Mouse (Mus musculus) frontal cortex, postnatal 10 days (tissue): ENCODE data around the gene Vsir.
A peak's percentile ranks its signal among the peaks of the same experiment; 100 is the strongest.

Experiments
- DNase-seq, 2 experiments: peaks; one replicate each; pipeline ENCODE4 v3.0.0; 2022; ENCODE audit warnings: low spot score in 2 of 2, mixed read lengths in 1 of 2

Gene Vsir

GRCm38 (mm10) chr10:60346701-60347405 lies at the start of gene Vsir:
TSS of gene Vsir (plus strand) at chr10:60346851.
- peak; percentile 59 to 71 for DNase-seq

GRCm38 (mm10) chr10:60299636-60300035 lies 47.0 kb upstream of the Vsir start:
- peak in 1 of 2 experiments; percentile 4 for DNase-seq

GRCm38 (mm10) chr10:60303419-60303818 lies 43.2 kb upstream of the Vsir start:
- DNase-seq, result no peak

- peak in 1 of 2 experiments; percentile 78 for DNase-seq
Measured at GRCm38 (mm10) chr10:60304854-60305628, 41.6 kb upstream of the Vsir start.

- no peak for DNase-seq
Measured at GRCm38 (mm10) chr10:60310629-60311028, 36.0 kb upstream of the Vsir start.

GRCm38 (mm10) chr10:60313606-60314005 lies 33.0 kb upstream of the Vsir start:
- DNase-seq, result no peak

GRCm38 (mm10) chr10:60316166-60316565 lies 30.5 kb upstream of the Vsir start:
- DNase-seq, result no peak

- no peak for DNase-seq
Measured at GRCm38 (mm10) chr10:60328963-60329650, 17.5 kb upstream of the Vsir start.

GRCm38 (mm10) chr10:60334583-60334982 lies 12.1 kb upstream of the Vsir start:
- DNase-seq, result no peak

GRCm38 (mm10) chr10:60335021-60335420 lies 11.6 kb upstream of the Vsir start:
- no peak for DNase-seq

GRCm38 (mm10) chr10:60341528-60341927 lies 5.1 kb upstream of the Vsir start:
- no peak for DNase-seq

GRCm38 (mm10) chr10:60344111-60344510 lies 2.5 kb upstream of the Vsir start:
- no peak for DNase-seq

GRCm38 (mm10) chr10:60346056-60346455 lies 595 bp upstream of the Vsir start:
- no peak for DNase-seq

GRCm38 (mm10) chr10:60347768-60348610 lies 1.3 kb downstream of the Vsir start:
- DNase-seq, result no peak

GRCm38 (mm10) chr10:60349056-60349455 lies 2.4 kb downstream of the Vsir start:
- DNase-seq, result no peak

- no peak for DNase-seq
Measured at GRCm38 (mm10) chr10:60349644-60350043, 3.0 kb downstream of the Vsir start.

GRCm38 (mm10) chr10:60350077-60350804 lies 3.6 kb downstream of the Vsir start:
- no peak for DNase-seq

- peak in 1 of 2 experiments; percentile 64 for DNase-seq
Measured at GRCm38 (mm10) chr10:60350805-60351167, 4.1 kb downstream of the Vsir start.

- no peak for DNase-seq
Measured at GRCm38 (mm10) chr10:60351248-60351647, 4.6 kb downstream of the Vsir start.

GRCm38 (mm10) chr10:60351761-60352455 lies 5.3 kb downstream of the Vsir start:
- DNase-seq, result no peak
